Mouse (Mus musculus): ENCODE results near the gene Med1.

DNA sequence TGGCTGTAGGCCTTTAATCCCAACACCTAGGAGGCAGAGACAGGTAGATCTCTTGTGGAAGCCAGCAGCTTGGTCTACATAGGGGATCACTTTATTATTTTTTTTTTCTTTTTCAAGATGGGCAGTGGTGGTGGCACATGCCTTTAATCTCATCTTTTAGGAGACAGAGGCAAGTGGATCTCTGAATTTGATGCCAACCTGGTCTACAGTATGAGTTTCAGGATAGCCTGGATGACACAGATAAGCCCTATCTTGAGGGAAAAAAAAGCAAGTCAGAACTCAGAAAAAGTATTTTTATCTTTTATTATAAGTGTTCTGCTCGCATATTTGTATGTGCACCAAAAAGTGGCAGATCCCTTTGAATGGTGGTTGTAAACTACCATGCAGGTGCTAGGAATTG lies 20.2 kb upstream of the Med1 start:
- TF ChIP-seq CTCF (IDR thresholded peaks at IDR 0.05; ENCODE audit: insufficient read depth, low read depth, low read length) (no peak), POLR2A (IDR thresholded peaks at IDR 0.05; ENCODE audit: insufficient read depth, low read depth, low read length) (no peak)
